Mouse (Mus musculus): ENCODE measurements around the gene Ppara. TPM values are rescaled to one million over a fixed set of nuclear protein-coding genes. Genes with fewer than 3 reads are reported as not detected.

Ppara gene
- polyA plus RNA-seq, 1 experiment = 0.25 TPM

GRCm38 (mm10) chr15:85784341-85784740 is 49.6 kb downstream of the Ppara start:
- H3K4me3 ChIP-seq (ENCODE audit: insufficient read depth, low read length) = no peak overlapping the region
- H3K27ac ChIP-seq (ENCODE audit: insufficient read depth, low read length) = no peak overlapping the region
- H3K4me1 ChIP-seq (ENCODE audit: control insufficient read depth, insufficient read depth, low read length) = no peaks in the 10 kb centered on the region
- no peak for TF ChIP-seq CTCF (IDR thresholded peaks at IDR 0.05; ENCODE audit: borderline replicate concordance, insufficient read depth, low read length)
- no peak for TF ChIP-seq POLR2A (IDR thresholded peaks at IDR 0.05; ENCODE audit: low read depth, low read length)

- H3K27ac ChIP-seq (ENCODE audit: insufficient read depth, low read length) = no peak overlapping the region
- no peak overlapping the region for H3K4me3 ChIP-seq (ENCODE audit: insufficient read depth, low read length)
- H3K4me1 ChIP-seq (ENCODE audit: control insufficient read depth, insufficient read depth, low read length) = no peaks in the 10 kb centered on the region
- no peak for TF ChIP-seq POLR2A (IDR thresholded peaks at IDR 0.05; ENCODE audit: low read depth, low read length)
- TF ChIP-seq CTCF (IDR thresholded peaks at IDR 0.05; ENCODE audit: borderline replicate concordance, insufficient read depth, low read length) = no peak
These were observed 51.9 kb downstream of the Ppara start for GRCm38 (mm10) chr15:85786711-85787110.

GRCm38 (mm10) chr15:85787482-85787881 is 52.7 kb downstream of the Ppara start:
- Histone ChIP-seq H3K4me1 (ENCODE audit: control insufficient read depth, insufficient read depth, low read length) (no peaks in the 10 kb centered on the region), H3K27ac (ENCODE audit: insufficient read depth, low read length) (no peak overlapping the region), H3K4me3 (ENCODE audit: insufficient read depth, low read length) (no peak overlapping the region)
- TF ChIP-seq POLR2A (IDR thresholded peaks at IDR 0.05; ENCODE audit: low read depth, low read length) (no peak), CTCF (IDR thresholded peaks at IDR 0.05; ENCODE audit: borderline replicate concordance, insufficient read depth, low read length) (no peak)

- no peak for TF ChIP-seq CTCF (IDR thresholded peaks at IDR 0.05; ENCODE audit: borderline replicate concordance, insufficient read depth, low read length)
- TF ChIP-seq POLR2A (IDR thresholded peaks at IDR 0.05; ENCODE audit: low read depth, low read length) = no peak
- no peaks in the 10 kb centered on the region for H3K4me1 ChIP-seq (ENCODE audit: control insufficient read depth, insufficient read depth, low read length)
These were observed 53.3 kb downstream of the Ppara start for GRCm38 (mm10) chr15:85788051-85788450.

GRCm38 (mm10) chr15:85788633-85789032 is 53.9 kb downstream of the Ppara start:
- Histone ChIP-seq H3K27ac (ENCODE audit: insufficient read depth, low read length) (no peak overlapping the region), H3K4me1 (ENCODE audit: control insufficient read depth, insufficient read depth, low read length) (no peaks in the 10 kb centered on the region), H3K4me3 (ENCODE audit: insufficient read depth, low read length) (no peak overlapping the region)
- no peak for TF ChIP-seq CTCF (IDR thresholded peaks at IDR 0.05; ENCODE audit: borderline replicate concordance, insufficient read depth, low read length)
- TF ChIP-seq POLR2A (IDR thresholded peaks at IDR 0.05; ENCODE audit: low read depth, low read length) = no peak

More at GRCm38 (mm10) chr15:85788051-85788450, 53.3 kb downstream of the Ppara start:
- Histone ChIP-seq H3K27ac (ENCODE audit: insufficient read depth, low read length) (no peak overlapping the region), H3K4me3 (ENCODE audit: insufficient read depth, low read length) (no peak overlapping the region)

- no peak for TF ChIP-seq POLR2A (IDR thresholded peaks at IDR 0.05; ENCODE audit: low read depth, low read length)
- no peak for TF ChIP-seq CTCF (IDR thresholded peaks at IDR 0.05; ENCODE audit: borderline replicate concordance, insufficient read depth, low read length)
- H3K4me1 ChIP-seq (ENCODE audit: control insufficient read depth, insufficient read depth, low read length) = no peaks in the 10 kb centered on the region
- H3K4me3 ChIP-seq (ENCODE audit: insufficient read depth, low read length) = no peak overlapping the region
- H3K27ac ChIP-seq (ENCODE audit: insufficient read depth, low read length) = no peak overlapping the region
These were observed 56.7 kb downstream of the Ppara start for GRCm38 (mm10) chr15:85791449-85791848.

GRCm38 (mm10) chr15:85792819-85793218 is 58.0 kb downstream of the Ppara start:
- H3K27ac ChIP-seq (ENCODE audit: insufficient read depth, low read length) = no peak overlapping the region
- TF ChIP-seq POLR2A (IDR thresholded peaks at IDR 0.05; ENCODE audit: low read depth, low read length) = no peak
- no peak for TF ChIP-seq CTCF (IDR thresholded peaks at IDR 0.05; ENCODE audit: borderline replicate concordance, insufficient read depth, low read length)

GRCm38 (mm10) chr15:85795516-85795915 is 60.7 kb downstream of the Ppara start:
- Histone ChIP-seq H3K27ac (ENCODE audit: insufficient read depth, low read length) (no peak overlapping the region), H3K4me3 (ENCODE audit: insufficient read depth, low read length) (no peak overlapping the region), H3K4me1 (ENCODE audit: control insufficient read depth, insufficient read depth, low read length) (no peaks in the 10 kb centered on the region)
- no peak for TF ChIP-seq POLR2A (IDR thresholded peaks at IDR 0.05; ENCODE audit: low read depth, low read length)
- TF ChIP-seq CTCF (IDR thresholded peaks at IDR 0.05; ENCODE audit: borderline replicate concordance, insufficient read depth, low read length) = no peak

More at GRCm38 (mm10) chr15:85792819-85793218, 58.0 kb downstream of the Ppara start:
- Histone ChIP-seq H3K4me3 (ENCODE audit: insufficient read depth, low read length) (no peak overlapping the region), H3K4me1 (ENCODE audit: control insufficient read depth, insufficient read depth, low read length) (no peaks in the 10 kb centered on the region)

GRCm38 (mm10) chr15:85798676-85799075 is 63.9 kb downstream of the Ppara start:
- no peak overlapping the region for H3K4me3 ChIP-seq (ENCODE audit: insufficient read depth, low read length)
- H3K27ac ChIP-seq (ENCODE audit: insufficient read depth, low read length) = no peak overlapping the region
- H3K4me1 ChIP-seq (ENCODE audit: control insufficient read depth, insufficient read depth, low read length) = no peaks in the 10 kb centered on the region
- TF ChIP-seq CTCF (IDR thresholded peaks at IDR 0.05; ENCODE audit: borderline replicate concordance, insufficient read depth, low read length) (no peak), POLR2A (IDR thresholded peaks at IDR 0.05; ENCODE audit: low read depth, low read length) (no peak)

- H3K27ac ChIP-seq (ENCODE audit: insufficient read depth, low read length) = no peak overlapping the region
These were observed 68.1 kb downstream of the Ppara start for GRCm38 (mm10) chr15:85802931-85803330.

GRCm38 (mm10) chr15:85806886-85807285 is 72.1 kb downstream of the Ppara start:
- 0 out of 2 replicates have a peak, but pooled peaks cover 3% of the 10 kb centered on the region for H3K4me1 ChIP-seq (ENCODE audit: control insufficient read depth, insufficient read depth, low read length)
- H3K4me3 ChIP-seq (ENCODE audit: insufficient read depth, low read length) = no peak overlapping the region
- TF ChIP-seq POLR2A (IDR thresholded peaks at IDR 0.05; ENCODE audit: low read depth, low read length) = no peak
- H3K27ac ChIP-seq (ENCODE audit: insufficient read depth, low read length) = no peak overlapping the region

More at GRCm38 (mm10) chr15:85802931-85803330, 68.1 kb downstream of the Ppara start:
- Histone ChIP-seq H3K4me3 (ENCODE audit: insufficient read depth, low read length) (no peak overlapping the region), H3K4me1 (ENCODE audit: control insufficient read depth, insufficient read depth, low read length) (no peaks in the 10 kb centered on the region)
- TF ChIP-seq CTCF (IDR thresholded peaks at IDR 0.05; ENCODE audit: borderline replicate concordance, insufficient read depth, low read length) (no peak), POLR2A (IDR thresholded peaks at IDR 0.05; ENCODE audit: low read depth, low read length) (no peak)
